Mouse (Mus musculus) urinary bladder, adult 2 months (tissue): ENCODE data around the gene Tmtc4. TPM values are rescaled to one million over a fixed set of nuclear protein-coding genes. Genes with fewer than 3 reads are reported as not detected.

Experiments
- DNase-seq: peaks from one replicate; pipeline ENCODE4 v3.0.0; 2022; ENCODE audit warnings: low spot score
- polyA plus RNA-seq: library from polyadenylated mRNA; depleted of rRNA; stranded (reverse); fragments of >200 nt; gene quantifications from 2 replicates; pipeline ENCODE4 v1.2.3, GENCODE M21; 2012

Tmtc4 gene
- polyA plus RNA-seq, 1 experiment, result 14.0 TPM

GRCm38 (mm10) chr14:122902136-122902535 lies 81.7 kb downstream of the Tmtc4 start:
- DNase-seq, result no peak

DNA sequence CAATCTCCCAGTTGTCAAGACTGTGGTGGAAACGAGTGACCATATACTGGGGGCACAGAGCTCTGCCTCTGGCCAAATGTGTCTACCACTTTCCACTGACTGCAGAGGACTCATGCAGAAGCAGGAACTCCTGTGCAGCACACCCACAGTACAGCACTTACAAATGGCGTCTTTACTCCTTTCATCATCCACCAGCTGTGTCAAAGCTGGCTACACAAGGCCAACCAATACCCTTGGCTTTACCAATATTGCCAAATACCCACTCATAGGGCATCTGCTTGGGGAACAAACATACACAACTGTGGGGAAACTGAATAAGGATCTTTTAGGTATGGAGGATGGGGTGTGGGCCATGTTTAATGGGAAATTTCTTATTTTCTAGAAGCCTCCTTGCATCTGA lies 82.1 kb downstream of the Tmtc4 start:
- DNase-seq, result no peak

DNA sequence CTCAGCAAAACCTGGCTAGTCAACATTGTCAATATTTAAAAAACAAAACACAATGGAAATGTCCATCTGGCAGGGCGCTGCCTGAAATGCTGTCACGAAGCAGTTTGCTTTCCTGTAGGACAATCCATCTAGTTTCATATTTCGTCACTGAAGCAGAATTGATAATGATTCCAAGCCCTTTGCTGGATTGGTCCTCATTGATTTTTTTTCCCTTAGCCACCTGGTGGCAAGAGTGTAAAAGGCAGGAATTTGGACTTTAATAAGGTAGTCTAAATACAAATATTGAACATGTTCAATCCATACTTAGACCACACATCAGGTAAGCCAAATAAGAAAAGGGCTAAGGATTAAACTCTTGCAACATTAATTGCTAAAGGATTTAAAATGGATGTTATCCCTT lies 82.7 kb downstream of the Tmtc4 start:
- no peak for DNase-seq

- DNase-seq, result no peak
Measured at GRCm38 (mm10) chr14:122900679-122901078, 83.2 kb downstream of the Tmtc4 start.

DNA sequence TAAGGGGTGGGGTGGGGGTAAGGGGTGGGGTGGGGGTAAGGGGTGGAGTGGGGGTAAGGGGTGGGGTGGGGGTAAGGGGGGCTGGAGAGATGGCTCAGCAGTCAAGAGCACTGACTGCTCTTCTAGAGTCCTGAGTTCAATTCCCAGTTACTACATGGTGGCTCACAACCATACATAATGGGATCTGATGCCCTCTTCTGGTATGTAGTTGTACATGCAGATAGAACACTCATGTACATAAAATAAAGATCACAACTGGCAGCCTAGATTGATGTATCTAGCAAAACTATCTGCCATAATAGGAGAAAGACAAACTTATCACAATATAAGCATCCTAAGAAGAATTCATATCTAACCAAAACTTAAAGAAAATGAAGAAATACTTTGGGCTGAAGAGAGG lies 85.3 kb downstream of the Tmtc4 start:
- no peak for DNase-seq

- no peak for DNase-seq
Measured at GRCm38 (mm10) chr14:122896106-122896505, 87.7 kb downstream of the Tmtc4 start.

GRCm38 (mm10) chr14:122891470-122891968 lies 92.3 kb downstream of the Tmtc4 start:
- DNase-seq, result no peak

GRCm38 (mm10) chr14:122888480-122888872 lies 95.4 kb downstream of the Tmtc4 start:
- no peak for DNase-seq

GRCm38 (mm10) chr14:122887702-122888479 lies 95.9 kb downstream of the Tmtc4 start:
- no peak for DNase-seq

- no peak for DNase-seq
Measured at GRCm38 (mm10) chr14:122887278-122887677, 96.6 kb downstream of the Tmtc4 start.

DNA sequence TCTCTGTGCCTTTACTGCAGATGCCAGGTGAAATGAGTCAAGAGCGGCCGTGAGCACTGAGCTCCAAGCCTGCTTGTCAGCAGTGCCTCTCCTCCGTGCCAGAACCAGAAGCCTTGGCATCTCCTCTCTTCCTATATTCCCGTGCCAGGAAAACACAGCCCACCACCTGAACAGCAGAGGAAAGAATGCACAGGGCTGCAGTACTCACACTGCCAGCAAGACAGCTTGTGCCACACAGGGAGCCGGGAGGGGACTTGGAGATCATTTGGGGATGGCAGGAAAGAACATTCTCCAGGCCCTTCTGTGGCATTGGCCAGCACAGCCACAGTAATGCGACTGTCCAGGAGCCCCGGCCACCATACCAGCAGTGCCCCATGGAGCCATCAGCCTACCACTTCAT lies 97.9 kb downstream of the Tmtc4 start:
- DNase-seq, result no peak

- DNase-seq, result no peak
Measured at GRCm38 (mm10) chr14:122883821-122884584, 99.8 kb downstream of the Tmtc4 start.

DNA sequence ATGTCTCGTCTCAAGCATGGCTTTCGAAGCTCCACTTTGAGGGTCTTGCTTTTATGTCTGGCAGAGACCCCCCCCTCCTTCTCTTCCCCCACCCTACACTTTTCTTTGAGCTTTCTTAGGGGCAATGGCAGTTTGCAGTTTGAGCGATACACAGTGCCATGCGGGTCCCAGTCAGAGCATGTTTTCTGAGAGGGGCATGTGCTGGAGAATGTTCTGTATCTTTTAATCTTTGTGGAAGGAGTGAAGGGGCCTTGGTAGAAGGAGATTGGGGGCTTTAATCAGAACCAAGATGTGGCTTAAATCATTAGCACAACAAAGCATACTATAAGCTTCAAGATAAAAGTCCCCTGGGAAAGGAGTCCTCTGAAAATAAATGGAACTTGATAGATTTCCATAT lies 100.4 kb downstream of the Tmtc4 start:
- DNase-seq, result no peak

DNA sequence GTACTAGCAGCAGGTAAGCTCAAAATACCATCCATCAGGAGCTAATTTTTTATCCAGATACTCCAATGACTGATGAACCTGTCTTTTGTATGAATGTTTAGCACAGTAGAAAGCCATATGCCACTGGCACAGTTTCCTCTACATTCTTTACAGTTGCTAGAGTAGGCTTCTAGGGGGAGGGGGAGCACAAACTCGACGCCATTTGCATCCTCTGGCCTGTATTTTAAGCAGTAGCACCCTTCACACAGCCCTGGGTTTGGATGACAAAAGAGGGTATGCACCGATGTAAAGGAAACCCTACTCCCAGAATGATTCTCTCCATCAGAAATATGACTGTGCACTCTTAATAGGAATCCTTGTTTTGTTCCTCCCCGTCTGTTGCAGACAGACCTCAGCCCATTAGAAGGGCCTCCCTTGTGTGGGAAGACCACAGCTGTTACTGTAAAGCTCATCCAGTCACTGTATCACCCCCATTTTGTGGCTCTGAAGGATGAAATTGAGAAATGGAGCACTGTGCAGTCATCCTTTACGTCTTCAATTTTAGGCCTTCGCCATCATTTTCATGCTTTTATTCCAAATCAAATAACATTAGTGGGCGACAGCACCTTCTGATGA lies 100.9 kb downstream of the Tmtc4 start:
- DNase-seq, result no peak

DNA sequence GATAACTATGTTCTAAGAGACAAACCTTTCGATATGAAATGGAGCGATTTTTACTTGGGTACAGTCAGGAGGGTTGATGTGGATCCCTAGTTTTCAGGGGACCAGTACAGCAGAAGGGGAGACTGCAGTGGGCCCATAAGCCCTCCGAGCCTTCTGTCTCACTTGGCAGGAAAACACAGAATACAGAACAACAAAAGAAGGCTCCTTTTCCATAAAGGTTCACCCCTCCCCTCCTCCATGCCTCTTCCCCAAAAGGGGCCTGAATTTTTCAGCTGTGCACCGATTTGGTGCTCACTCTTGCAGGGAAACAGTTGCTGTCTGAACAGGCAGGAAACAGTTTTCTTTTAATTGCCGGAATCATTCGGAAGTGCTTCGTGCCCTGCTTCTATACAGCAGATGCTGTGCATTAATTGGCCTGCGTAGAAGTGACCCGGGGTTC lies 101.6 kb downstream of the Tmtc4 start:
- no peak for DNase-seq

- DNase-seq, result no peak
Measured at GRCm38 (mm10) chr14:122881699-122882098, 102.1 kb downstream of the Tmtc4 start.

GRCm38 (mm10) chr14:122880291-122880690 lies 103.5 kb downstream of the Tmtc4 start:
- no peak for DNase-seq

DNA sequence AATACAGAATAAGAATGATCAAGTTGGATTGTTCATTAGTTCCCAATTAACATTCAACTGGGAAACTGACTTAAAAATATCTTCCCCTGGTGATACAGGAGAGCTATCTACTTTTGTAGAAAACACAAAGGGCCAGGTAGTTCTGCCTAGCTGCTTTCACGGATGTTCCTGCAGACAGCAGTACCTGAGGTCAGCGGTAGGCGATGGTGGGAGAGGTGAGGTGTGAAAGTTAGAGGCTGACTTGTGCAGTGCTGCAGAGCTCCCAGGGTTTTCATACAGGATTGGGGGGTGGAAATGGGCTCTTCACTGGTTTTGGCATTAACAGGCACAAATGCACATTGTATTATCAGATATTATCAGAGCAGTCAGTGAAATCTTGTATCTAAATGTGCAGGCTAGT lies 106.0 kb downstream of the Tmtc4 start:
- DNase-seq, result no peak

- DNase-seq, result no peak
Measured at GRCm38 (mm10) chr14:122876723-122877122, 107.1 kb downstream of the Tmtc4 start.

DNA sequence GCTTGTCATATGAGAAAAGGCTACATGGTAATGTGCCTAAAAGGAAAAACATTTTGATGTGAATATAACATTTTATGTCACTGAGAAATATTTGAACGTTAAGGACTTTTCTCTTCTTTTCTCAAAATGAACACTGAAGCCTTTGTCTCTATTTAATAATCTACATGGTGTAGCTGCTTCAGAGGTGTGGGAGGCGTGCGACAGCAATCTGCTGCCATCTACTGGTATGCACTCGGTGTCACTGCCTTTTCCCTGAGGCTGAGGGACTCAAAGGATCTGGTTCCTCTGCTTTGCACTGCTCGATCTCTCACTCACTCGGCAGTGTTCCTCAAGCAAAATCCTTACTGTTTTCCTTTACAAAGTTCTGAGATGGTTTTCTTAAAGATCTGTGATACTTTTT lies 107.7 kb downstream of the Tmtc4 start:
- no peak for DNase-seq

DNA sequence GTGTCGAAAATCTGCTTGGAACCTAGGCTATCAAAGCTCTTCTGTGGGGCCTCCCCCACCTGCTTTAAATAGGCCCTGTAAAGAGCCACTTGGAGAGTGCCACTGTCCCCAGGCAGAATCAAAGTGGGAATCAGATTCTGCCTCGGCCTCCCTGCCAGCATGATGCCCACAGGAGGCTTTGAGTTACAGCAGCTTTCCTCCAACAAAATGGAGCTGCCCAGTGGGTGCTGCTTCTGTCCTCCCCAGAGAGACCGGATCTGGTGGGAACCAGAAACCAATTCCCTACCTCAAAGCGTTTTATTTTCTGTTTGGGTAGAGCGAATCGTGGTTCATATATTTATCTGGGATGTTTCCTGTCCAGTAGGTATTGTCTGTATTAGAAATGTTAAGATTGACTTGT lies 108.2 kb downstream of the Tmtc4 start:
- DNase-seq, result no peak

DNA sequence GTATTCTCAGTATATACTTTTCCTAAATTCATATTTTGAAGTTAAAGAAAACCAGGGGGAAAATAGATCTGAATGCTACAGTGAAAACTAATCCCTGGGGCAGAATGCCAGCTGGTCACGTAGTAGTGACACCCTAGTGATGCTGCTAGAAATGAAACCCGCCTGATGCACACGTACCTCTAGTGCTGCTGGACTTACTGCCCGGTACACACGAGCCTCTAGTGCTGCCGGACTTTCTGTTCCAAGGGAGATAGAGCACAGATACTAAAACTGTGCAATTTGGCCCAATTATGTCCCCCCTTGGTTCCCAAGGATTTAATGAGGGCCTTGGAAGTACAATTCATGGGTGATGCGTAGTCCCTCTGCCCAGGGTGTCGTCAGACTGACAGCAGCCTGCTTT lies 108.8 kb downstream of the Tmtc4 start:
- no peak for DNase-seq

GRCm38 (mm10) chr14:122872612-122873011 lies 111.2 kb downstream of the Tmtc4 start:
- DNase-seq, result no peak
